Mouse (Mus musculus): ENCODE results near the gene Smg6. TPM values are rescaled to one million over a fixed set of nuclear protein-coding genes. Genes with fewer than 3 reads are reported as not detected.

Gene Smg6
- total RNA-seq, 2 experiments from 2014 or later: 13.4 to 18.3 TPM

- ATAC-seq (ENCODE audit: poor library complexity, severe bottlenecking): no peak
Measured at GRCm38 (mm10) chr11:75210093-75210492, 284.5 kb downstream of the Smg6 start.

GRCm38 (mm10) chr11:75210755-75211154, 285.1 kb downstream of the Smg6 start:
- no peak for ATAC-seq (ENCODE audit: poor library complexity, severe bottlenecking)

- ATAC-seq (ENCODE audit: poor library complexity, severe bottlenecking): no peak
Measured at GRCm38 (mm10) chr11:75212031-75212667, 286.5 kb downstream of the Smg6 start.

- ATAC-seq (ENCODE audit: poor library complexity, severe bottlenecking): no peak
Measured at GRCm38 (mm10) chr11:75212876-75213275, 287.3 kb downstream of the Smg6 start.

DNA sequence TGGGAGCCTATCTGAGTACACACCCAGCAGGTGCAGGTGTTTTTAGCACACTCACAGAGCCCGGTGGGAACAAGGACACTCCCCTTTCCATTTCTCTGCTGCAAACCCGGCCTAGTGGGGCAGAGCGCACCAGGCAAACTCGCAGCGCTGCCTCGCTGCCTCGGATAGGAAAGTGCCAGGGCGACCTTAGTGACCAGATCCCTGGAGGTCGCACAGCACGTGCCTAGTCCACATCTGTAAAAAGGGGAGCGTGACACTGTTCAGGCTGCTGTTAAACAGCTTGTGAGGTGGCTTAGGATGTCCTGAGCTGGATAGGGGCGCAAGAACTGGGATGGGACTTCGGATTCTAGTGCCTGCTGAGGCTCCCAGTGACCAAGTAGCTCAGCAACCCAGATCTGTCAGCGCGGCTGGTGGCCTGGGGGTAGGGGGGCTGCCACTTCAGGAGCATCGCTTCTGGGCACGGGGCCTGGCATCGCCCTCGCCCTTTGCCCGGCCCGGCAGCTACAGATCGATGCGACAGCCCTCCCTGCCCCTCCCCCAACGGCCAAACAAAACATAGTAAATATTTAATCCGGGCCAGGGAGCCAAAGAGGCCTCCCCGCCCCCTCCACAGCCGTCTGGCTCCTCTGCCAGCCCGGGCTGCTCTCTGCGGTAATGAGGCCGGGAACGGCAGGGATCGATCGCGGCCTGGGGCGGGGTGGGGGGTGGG, 287.9 kb downstream of the Smg6 start:
- no peak for ATAC-seq (ENCODE audit: poor library complexity, severe bottlenecking)

Other genes starting within 250 kb of the Smg6 start
- 53.1 and 57.4 TPM in 2 replicates for gene Pafah1b1, start 201.2 kb upstream of the Smg6 start, total RNA-seq (2015)
- gene Pafah1b1, start 201.2 kb upstream of the Smg6 start, total RNA-seq (2017): 58.7 and 64.4 TPM in 2 replicates
- 3.5 and 6.2 TPM in 2 replicates for gene Mettl16, start 155.0 kb upstream of the Smg6 start, total RNA-seq (2015)
- 10.2 and 12.5 TPM in 2 replicates for gene Mettl16, start 155.0 kb upstream of the Smg6 start, total RNA-seq (2017)
- 14.5 and 17.0 TPM in 2 replicates for gene Mnt, start 94.9 kb upstream of the Smg6 start, total RNA-seq (2015)
- 3.8 and 6.1 TPM in 2 replicates for gene Mnt, start 94.9 kb upstream of the Smg6 start, total RNA-seq (2017)
- gene Sgsm2, start 28.8 kb upstream of the Smg6 start, total RNA-seq (2015): 0.64 and 1.1 TPM in 2 replicates
- gene Sgsm2, start 28.8 kb upstream of the Smg6 start, total RNA-seq (2017): 1.2 and 1.6 TPM in 2 replicates
- gene Tsr1, start 27.8 kb upstream of the Smg6 start, total RNA-seq (2015): 7.7 and 9.1 TPM in 2 replicates
- gene Tsr1, start 27.8 kb upstream of the Smg6 start, total RNA-seq (2017): 17.3 and 18.7 TPM in 2 replicates
- 6.1 and 7.7 TPM in 2 replicates for gene Srr, start 125 bp downstream of the Smg6 start, total RNA-seq (2015)
- 3.3 and 8.5 TPM in 2 replicates for gene Srr, start 125 bp downstream of the Smg6 start, total RNA-seq (2017)
- gene Hic1, start 243.7 kb downstream of the Smg6 start, total RNA-seq (2015): 0.14 TPM in 1 of 2 replicates, not detected in the other
- 0.04 and 0.07 TPM in 2 replicates for gene Hic1, start 243.7 kb downstream of the Smg6 start, total RNA-seq (2017)